Mouse (Mus musculus) lung, adult 2 months (tissue): ENCODE results near the gene Cap1. TPM values are rescaled to one million over a fixed set of nuclear protein-coding genes. Genes with fewer than 3 reads are reported as not detected.

Experiments used
- DNase-seq: peaks from one replicate; pipeline ENCODE4 v3.0.0; 2022
- H3K4me1 ChIP-seq: fragments of 200-500 bp; 2 replicates; pipeline ENCODE4 v1.6.1; 2011; ENCODE audit warnings: low read length; ENCODE audit not compliant: control insufficient read depth, insufficient read depth
- H3K4me3 ChIP-seq: fragments of 200-500 bp; replicated peaks from 2 replicates; pipeline ENCODE3; 2011; ENCODE audit warnings: low read depth, mild to moderate bottlenecking, control low read depth, low read length; ENCODE audit errors: extremely low read depth
- CTCF ChIP-seq: fragments of 200-500 bp; IDR thresholded peaks from 2 replicates; pipeline ENCODE4 v1.5.1; 2011; ENCODE audit warnings: mild to moderate bottlenecking, low read length, control low read depth; ENCODE audit not compliant: insufficient read depth
- POLR2A ChIP-seq: fragments of 200-500 bp; IDR thresholded peaks from 2 replicates; pipeline ENCODE4 v1.6.1; 2011; ENCODE audit warnings: low read depth, mild to moderate bottlenecking, control low read depth, low read length, borderline replicate concordance; ENCODE audit errors: extremely low read depth
- WGBS: fragments of 180-500 bp; shearing (Covaris S2); methylation state at CpG from one replicate; pipeline ENCODE4 v1.1.7; 2018; 5-methylcytosine and 5-hydroxymethylcytosine counted together
- polyA plus RNA-seq: library from polyadenylated mRNA; depleted of rRNA; stranded (reverse); fragments of >200 nt; gene quantifications from 2 replicates; pipeline ENCODE4 v1.2.3, GENCODE M21; 2012

Gene Cap1
- polyA plus RNA-seq, 1 experiment: 124 TPM

DNA sequence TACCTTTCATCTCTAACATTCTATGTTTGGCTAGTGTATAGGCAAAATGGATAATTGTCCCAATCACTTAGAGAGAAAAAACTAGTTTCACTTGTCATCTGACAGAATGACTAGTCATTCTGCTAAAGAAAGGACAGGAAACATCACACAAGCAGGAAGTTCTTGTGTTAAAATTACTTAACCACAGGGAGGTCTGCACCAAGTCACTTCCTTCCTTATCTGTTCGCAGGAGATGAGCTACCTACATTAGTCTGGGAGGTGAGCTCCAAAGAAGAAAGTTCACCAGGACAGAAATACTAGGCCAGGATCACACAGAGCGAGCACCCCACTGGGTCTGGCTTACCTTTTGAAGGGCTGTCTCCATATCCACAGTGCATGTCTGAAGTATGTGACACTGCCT, 13.9 kb downstream of the Cap1 start:
- WGBS: 53% methylated on average over 2 of the region's 2 CpGs
- H3K4me3 ChIP-seq: no peak overlapping the region

DNA sequence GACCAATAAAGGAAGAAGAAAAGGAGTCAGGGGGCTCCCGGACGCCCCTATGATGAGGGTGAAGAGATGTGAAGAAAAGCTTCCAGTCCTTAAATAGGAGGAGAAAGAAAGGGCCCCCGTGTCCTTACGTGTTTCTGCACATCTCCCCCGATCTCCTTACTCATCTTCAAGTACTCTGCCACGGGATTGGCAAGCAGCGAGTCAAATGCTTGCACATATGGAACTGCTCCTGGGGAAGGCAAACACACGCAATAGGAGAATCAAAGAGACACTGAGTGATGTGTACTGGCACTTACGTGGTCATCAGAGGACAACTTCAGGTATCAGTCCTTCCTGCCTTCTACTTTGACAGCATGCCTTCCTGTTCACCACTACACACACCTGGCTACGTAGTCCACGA, 14.6 kb downstream of the Cap1 start:
- no peak for TF ChIP-seq CTCF
- no peak for TF ChIP-seq POLR2A
- WGBS: 90% methylated on average over 11 of the region's 11 CpGs
- no peak overlapping the region for H3K4me3 ChIP-seq
- peaks cover 16% of the 10 kb centered on the region for H3K4me1 ChIP-seq
- no peak for DNase-seq

More for the DNA sequence above, 13.9 kb downstream of the Cap1 start:
- no peak for DNase-seq
- TF ChIP-seq CTCF (no peak), POLR2A (no peak)
- H3K4me1 ChIP-seq: peaks cover 16% of the 10 kb centered on the region

DNA sequence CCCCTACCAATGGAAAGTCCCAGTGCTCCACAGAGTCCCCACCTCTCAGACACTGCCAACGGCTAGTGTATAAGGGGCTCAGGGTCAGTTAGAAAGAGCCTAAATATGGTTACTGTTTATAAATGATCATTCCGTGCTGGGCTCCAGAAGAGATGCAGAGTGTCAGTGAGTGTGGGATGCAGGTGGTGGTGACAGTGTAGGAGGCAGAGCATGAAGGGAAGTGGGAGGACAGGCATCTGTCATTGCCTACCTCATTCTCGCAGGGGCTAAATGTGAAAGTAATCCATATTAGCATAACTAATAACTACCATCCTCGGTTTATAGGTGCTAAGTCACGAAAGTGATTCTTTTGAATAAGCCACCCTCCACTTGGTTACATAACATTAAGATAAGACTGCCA, 15.1 kb downstream of the Cap1 start:
- TF ChIP-seq CTCF: no peak
- no peak for TF ChIP-seq POLR2A
- 71% methylated on average over 5 of the region's 5 CpGs for WGBS
- Histone ChIP-seq H3K4me1 (peaks cover 16% of the 10 kb centered on the region), H3K4me3 (no peak overlapping the region)
- no peak for DNase-seq

GRCm38 (mm10) chr4:122870027-122870426, 15.8 kb downstream of the Cap1 start:
- peaks cover 15% of the 10 kb centered on the region for H3K4me1 ChIP-seq

DNA sequence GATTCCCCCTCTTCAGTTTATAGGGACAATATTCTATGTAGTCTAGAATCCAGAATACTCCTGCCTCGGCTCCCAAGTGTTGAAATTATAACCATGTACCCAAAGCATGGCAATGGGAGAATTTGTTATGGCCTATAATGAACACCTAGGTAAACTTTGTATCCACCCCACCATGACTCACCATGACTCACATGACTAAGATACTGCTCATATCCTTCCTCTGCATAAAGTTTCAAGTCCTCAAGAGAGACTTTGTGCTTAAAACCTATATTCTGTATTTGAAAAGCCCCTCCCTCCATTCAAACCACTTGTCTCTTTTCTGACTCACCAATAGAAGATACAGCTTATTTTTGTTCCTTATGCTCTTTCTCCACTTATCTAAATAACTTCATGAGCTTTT, 17.8 kb downstream of the Cap1 start:
- no peak overlapping the region for H3K4me3 ChIP-seq
- WGBS: 90% methylated on average over 1 of the region's 1 CpGs
- DNase-seq: no peak
- peaks cover 4% of the 10 kb centered on the region for H3K4me1 ChIP-seq
- TF ChIP-seq CTCF (no peak), POLR2A (no peak)

More at GRCm38 (mm10) chr4:122870027-122870426, 15.8 kb downstream of the Cap1 start:
- H3K4me3 ChIP-seq: no peak overlapping the region
- peak; percentile 53 for TF ChIP-seq CTCF
- no peak for TF ChIP-seq POLR2A
- no peak for DNase-seq

- DNase-seq: no peak
- TF ChIP-seq CTCF (no peak), POLR2A (no peak)
- Histone ChIP-seq H3K4me1 (no peaks in the 10 kb centered on the region), H3K4me3 (no peak overlapping the region)
- 90% methylated on average over 4 of the region's 4 CpGs for WGBS
Measured at GRCm38 (mm10) chr4:122861836-122862235, 24.0 kb downstream of the Cap1 start.

DNA sequence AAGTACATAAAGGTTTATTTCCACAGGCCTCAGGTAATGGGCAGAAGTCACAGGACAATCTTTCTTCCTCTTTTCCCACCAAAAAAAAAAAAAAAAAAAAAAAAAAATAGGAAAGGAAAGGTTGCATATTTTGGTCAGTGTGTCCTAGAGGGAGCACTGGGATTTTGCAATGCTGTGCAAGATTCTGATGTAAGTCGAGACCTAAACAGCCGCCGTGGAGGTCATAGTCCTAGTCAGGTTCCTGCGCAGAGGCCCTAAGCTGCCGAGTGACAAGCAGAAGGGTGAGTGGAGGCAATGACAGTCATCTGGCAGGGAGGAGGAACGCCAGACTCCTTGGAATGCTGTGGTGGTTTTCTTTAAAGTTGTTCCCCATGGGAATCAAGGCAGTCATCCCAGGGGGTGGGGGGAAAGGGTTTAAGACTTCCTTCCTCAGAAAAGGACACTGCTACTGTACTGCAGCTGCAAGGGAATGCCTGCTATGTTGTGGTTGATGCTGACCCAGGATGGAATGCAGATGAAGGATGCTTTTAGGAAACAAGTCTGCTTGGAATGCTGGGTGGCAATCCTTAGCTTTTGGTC, 26.7 kb downstream of the Cap1 start:
- WGBS: 55% methylated on average over 6 of the region's 6 CpGs
- no peaks in the 10 kb centered on the region for H3K4me1 ChIP-seq
- H3K4me3 ChIP-seq: no peak overlapping the region
- DNase-seq: no peak
- TF ChIP-seq POLR2A: no peak
- TF ChIP-seq CTCF: no peak

- no peak for DNase-seq
- Histone ChIP-seq H3K4me3 (no peak overlapping the region), H3K4me1 (no peaks in the 10 kb centered on the region)
- 33% methylated on average over 2 of the region's 2 CpGs for WGBS
- no peak for TF ChIP-seq POLR2A
- TF ChIP-seq CTCF: no peak
Measured at GRCm38 (mm10) chr4:122857909-122858308, 27.9 kb downstream of the Cap1 start.

DNA sequence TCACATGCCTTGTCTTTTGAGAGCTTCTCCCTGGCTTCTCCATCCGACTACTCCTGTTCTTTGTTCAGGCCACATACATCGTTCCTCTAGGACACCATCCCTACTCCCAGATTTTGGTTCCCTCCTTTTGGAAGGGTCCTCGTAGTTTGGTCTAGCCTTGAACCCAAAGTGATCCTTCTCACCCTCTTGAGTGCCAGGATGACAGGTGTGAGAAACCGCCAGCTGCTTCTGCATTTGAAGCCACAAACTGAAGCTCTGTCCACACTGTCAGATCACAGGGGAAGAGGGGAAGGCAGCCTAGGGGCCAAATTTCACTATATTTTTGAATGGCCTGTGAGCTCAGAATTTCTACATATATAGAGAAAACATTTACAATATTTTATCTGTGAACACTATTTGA, 31.1 kb downstream of the Cap1 start:
- H3K4me3 ChIP-seq: no peak overlapping the region
- TF ChIP-seq CTCF (no peak), POLR2A (no peak)
- WGBS: 77% methylated on average over 4 of the region's 4 CpGs
- no peak for DNase-seq
- no peaks in the 10 kb centered on the region for H3K4me1 ChIP-seq

GRCm38 (mm10) chr4:122853691-122854090, 32.2 kb downstream of the Cap1 start:
- H3K4me3 ChIP-seq: no peak overlapping the region
- no peak for DNase-seq
- TF ChIP-seq CTCF (no peak), POLR2A (no peak)
- 43% methylated on average over 2 of the region's 2 CpGs for WGBS
- no peaks in the 10 kb centered on the region for H3K4me1 ChIP-seq
